Mouse (Mus musculus): ENCODE data around the gene Wdr3. TPM values are rescaled to one million over a fixed set of nuclear protein-coding genes. Genes with fewer than 3 reads are reported as not detected.

Wdr3 gene
- 47.9 and 53.0 TPM in 2 replicates for polyA plus RNA-seq (2016; fragmentation: Nextera tagmentation; extraction: Ambion mirVana)

DNA sequence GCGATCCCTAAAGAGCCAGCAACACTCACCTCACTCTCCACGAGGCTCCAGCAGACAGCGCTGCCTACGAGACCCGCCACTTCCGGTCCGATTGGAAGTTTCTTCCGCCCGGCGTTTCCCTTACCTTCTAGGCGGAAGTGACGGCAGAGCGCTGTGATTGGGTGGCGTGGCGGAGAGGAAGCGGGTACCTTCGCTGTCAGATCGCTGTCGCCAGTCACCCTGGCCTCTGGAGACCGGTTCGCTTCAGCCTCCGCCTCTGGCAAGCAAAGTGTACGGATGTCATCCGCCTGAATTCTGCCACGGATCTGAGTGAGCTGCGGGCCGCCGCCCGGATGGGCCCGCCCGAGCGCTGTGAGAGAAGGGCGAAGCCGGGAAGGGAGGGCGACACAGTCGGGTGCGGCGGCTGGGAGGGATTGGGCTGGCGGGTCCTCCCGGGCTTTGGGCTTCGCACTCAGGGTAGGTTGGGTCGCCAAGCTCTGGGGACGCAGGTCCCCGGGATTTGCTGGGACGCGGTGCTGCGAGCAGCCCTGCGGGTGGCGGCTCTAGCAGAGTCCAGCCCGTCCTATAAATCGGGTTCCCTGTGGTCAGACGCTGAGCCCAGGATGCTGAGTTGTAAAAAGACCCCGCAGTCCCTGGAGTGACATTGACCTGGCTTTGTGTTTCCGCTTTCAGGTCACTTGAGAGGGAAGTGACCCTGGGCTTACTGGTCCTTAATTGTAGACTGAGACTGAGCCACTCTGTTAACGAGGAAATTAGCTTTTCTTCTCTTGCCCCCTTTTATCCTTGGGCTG, at the start of gene Wdr3, which contains the start of gene Gdap2:
TSS of gene Wdr3 (minus strand) at position 93 of the 791 bp plus-strand sequence.
TSS of gene Gdap2 (plus strand) at position 67 of the 791 bp plus-strand sequence.
- WGBS: under 1% methylated on average over 55 of the region's 55 CpGs

DNA sequence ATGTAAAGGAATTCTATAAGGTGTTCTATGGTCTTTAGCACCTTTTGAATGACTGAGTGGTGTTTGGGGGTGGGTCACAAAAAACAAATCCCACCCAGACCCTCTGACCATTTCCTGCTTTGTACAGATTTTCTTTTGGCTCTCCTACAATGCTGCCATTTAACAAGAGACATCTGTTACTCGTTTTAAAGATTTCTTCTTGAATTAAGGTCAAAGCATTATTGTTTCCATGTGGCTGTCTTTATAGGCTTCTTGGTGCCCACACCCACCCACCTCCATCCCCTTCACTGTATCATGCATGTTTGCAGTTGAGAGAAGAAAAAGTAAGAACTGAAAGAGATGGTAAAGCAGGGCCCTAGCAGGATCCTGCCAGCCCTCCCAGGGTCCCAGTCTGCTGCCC, 44.8 kb upstream of the Wdr3 start:
- no peaks in the 10 kb centered on the region for H3K9me3 ChIP-seq
- 17% methylated on average over 1 of the region's 1 CpGs for WGBS
- no peak overlapping the region for H3K9ac ChIP-seq
- H3K27me3 ChIP-seq: no peaks in the 10 kb centered on the region
- H3K4me1 ChIP-seq: peaks cover 8% of the 10 kb centered on the region; the same call in 1 of the 2 replicates
- H3K27ac ChIP-seq: no peak overlapping the region
- no peak overlapping the region for H3K4me2 ChIP-seq (replicated peaks)
- no peak for ATAC-seq (ENCODE audit: insufficient number of reproducible peaks, insufficient read depth, low FRiP score, low TSS enrichment)
- H3K36me3 ChIP-seq: peaks cover 5% of the 10 kb centered on the region; the same call in 1 of the 2 replicates
- H3K4me3 ChIP-seq: no peak overlapping the region

More for the DNA sequence above, at the start of gene Wdr3, which contains the start of gene Gdap2:
- Histone ChIP-seq H3K27me3 (no peaks in the 10 kb centered on the region), H3K9me3 (no peaks in the 10 kb centered on the region), H3K4me3 (peak within 1 kb of the TSS; percentile 74), H3K4me2 (replicated peaks) (peak within 1 kb of the TSS; percentile 81), H3K4me1 (peaks cover 9% of the 10 kb centered on the region), H3K27ac (peak within 1 kb of the TSS; percentile 70), H3K9ac (peak within 1 kb of the TSS; percentile 82), H3K36me3 (peaks cover 14% of the 10 kb centered on the region)
- ATAC-seq (ENCODE audit: insufficient number of reproducible peaks, insufficient read depth, low FRiP score, low TSS enrichment): peak; percentile 96

DNA sequence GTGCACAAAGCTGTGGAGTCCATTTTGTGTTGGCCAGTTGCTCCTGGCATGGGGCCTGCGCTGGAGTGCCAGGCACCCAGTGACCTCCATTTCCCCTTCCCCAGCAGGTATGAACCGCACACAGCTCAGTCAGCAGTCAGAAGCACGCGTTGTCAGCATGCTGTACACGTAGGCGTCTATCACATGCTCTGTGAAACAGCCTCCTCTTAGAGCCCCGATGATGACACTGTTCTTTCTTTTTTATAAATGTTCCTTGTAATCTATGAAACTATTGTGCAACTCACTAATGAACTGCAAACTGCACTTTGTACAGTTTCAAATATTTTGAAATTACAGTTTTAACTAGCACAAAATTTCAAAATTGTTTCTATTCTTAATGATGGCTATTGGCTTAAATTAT, 39.3 kb upstream of the Wdr3 start:
- no peak overlapping the region for H3K4me3 ChIP-seq
- H3K9ac ChIP-seq: no peak overlapping the region
- no peaks in the 10 kb centered on the region for H3K4me1 ChIP-seq
- no peaks in the 10 kb centered on the region for H3K27me3 ChIP-seq
- H3K27ac ChIP-seq: no peak overlapping the region
- 93% methylated on average over 7 of the region's 7 CpGs for WGBS
- no peaks in the 10 kb centered on the region for H3K9me3 ChIP-seq
- H3K4me2 ChIP-seq (replicated peaks): no peak overlapping the region
- peaks cover 8% of the 10 kb centered on the region; the same call in 1 of the 2 replicates for H3K36me3 ChIP-seq
- ATAC-seq (ENCODE audit: insufficient number of reproducible peaks, insufficient read depth, low FRiP score, low TSS enrichment): no peak

DNA sequence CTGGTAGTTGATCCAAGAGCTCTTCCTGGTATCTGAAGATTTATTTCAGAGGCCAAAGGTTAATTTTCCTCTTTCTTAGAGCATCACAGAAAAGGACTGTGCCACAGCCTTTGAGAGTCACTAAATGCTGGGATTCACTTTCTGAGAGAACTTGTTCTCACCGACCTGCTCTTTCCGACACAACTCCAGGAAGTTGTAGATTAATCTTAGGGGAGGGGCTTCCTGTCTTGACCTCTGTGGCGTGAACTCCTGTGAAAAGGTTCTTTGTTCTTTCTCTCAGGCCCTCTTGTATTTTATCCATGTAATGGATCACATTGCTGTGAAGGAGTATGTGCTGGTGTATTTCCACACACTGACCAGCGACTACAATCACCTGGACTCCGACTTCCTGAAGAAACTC, 32.0 kb upstream of the Wdr3 start:
- WGBS: 28% methylated on average over 5 of the region's 5 CpGs

DNA sequence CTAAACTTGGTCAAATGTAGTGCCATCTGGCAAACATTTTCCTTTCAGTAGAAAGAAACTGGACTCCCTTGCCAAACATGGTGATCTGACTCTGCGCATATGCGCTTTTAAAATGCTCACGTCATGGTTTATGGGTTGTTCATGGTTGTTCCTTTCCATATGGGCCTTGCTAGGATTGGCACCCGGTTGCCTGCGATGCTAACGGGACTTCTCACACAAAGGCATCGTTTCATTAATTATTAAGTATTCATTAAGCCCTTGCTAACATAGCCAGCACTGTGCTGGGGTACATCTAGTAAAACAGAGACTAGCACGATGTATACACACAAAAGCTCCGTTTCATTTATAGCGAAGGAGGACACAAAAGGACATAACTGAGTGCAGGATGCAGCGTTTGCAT, 27.7 kb upstream of the Wdr3 start:
- no peaks in the 10 kb centered on the region for H3K27me3 ChIP-seq
- no peaks in the 10 kb centered on the region for H3K4me1 ChIP-seq
- H3K27ac ChIP-seq: no peak overlapping the region
- H3K9me3 ChIP-seq: no peaks in the 10 kb centered on the region
- H3K4me3 ChIP-seq: no peak overlapping the region
- 80% methylated on average over 11 of the region's 11 CpGs for WGBS
- peaks cover 11% of the 10 kb centered on the region; the same call in 1 of the 2 replicates for H3K36me3 ChIP-seq
- no peak overlapping the region for H3K4me2 ChIP-seq (replicated peaks)
- H3K9ac ChIP-seq: no peak overlapping the region
- no peak; the same call in 1 of the 2 replicates for ATAC-seq (ENCODE audit: insufficient number of reproducible peaks, insufficient read depth, low FRiP score, low TSS enrichment)

More for the DNA sequence above, 32.0 kb upstream of the Wdr3 start:
- H3K4me1 ChIP-seq: no peaks in the 10 kb centered on the region
- H3K4me2 ChIP-seq (replicated peaks): no peak overlapping the region
- H3K9me3 ChIP-seq: no peaks in the 10 kb centered on the region
- H3K27me3 ChIP-seq: no peaks in the 10 kb centered on the region
- ATAC-seq (ENCODE audit: insufficient number of reproducible peaks, insufficient read depth, low FRiP score, low TSS enrichment): no peak
- no peak overlapping the region for H3K4me3 ChIP-seq
- H3K27ac ChIP-seq: no peak overlapping the region
- peaks cover 11% of the 10 kb centered on the region; the same call in 1 of the 2 replicates for H3K36me3 ChIP-seq
- no peak overlapping the region for H3K9ac ChIP-seq

DNA sequence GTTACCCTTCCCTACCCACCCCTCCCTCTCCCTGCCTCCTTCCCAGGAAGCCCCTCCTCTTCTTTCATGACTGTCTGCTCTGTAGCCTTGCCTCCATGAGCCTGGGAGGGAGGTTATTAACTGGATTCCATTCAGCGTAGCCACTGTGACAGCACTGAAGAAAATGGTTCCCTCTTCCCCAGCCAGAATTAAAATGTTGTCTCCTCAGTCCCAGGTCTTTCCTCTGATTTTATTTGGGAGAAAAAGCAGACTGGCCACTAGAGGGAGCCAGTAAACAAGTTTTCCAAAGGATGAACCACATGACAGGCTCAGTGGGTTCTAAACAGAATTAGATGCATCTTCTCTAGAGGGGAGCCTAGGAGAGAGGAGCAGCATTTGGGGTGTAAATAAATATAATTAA, 27.2 kb upstream of the Wdr3 start:
- no peak overlapping the region for H3K27ac ChIP-seq
- H3K4me1 ChIP-seq: no peaks in the 10 kb centered on the region
- ATAC-seq (ENCODE audit: insufficient number of reproducible peaks, insufficient read depth, low FRiP score, low TSS enrichment): no peak
- no peaks in the 10 kb centered on the region for H3K9me3 ChIP-seq
- H3K36me3 ChIP-seq: peaks cover 9% of the 10 kb centered on the region; the same call in 1 of the 2 replicates
- no peaks in the 10 kb centered on the region for H3K27me3 ChIP-seq
- H3K9ac ChIP-seq: no peak overlapping the region
- no peak overlapping the region for H3K4me3 ChIP-seq
- WGBS: 36% methylated on average over 1 of the region's 1 CpGs
- H3K4me2 ChIP-seq (replicated peaks): no peak overlapping the region

DNA sequence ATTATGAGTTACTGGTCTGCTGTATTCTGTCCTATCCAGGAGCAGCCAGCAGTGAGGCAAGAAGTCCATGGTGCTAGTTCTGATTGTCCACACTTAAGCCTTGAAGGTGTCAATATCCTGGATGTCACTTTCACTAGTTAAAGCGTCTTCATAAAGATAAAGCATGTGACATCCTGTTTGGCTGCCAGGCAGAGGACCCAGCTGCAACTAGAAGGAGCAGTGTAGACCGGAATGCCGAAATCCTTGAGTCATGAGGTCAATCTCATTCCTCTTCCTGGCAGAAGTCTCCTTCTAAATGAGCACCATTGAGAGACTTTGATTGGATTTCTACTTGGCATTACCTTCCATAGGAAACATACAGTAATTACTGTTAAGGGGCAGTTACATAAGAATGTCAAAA, 18.3 kb upstream of the Wdr3 start:
- Histone ChIP-seq H3K4me1 (no peaks in the 10 kb centered on the region), H3K4me2 (replicated peaks) (no peak overlapping the region), H3K36me3 (peaks cover 35% of the 10 kb centered on the region), H3K9me3 (no peaks in the 10 kb centered on the region), H3K9ac (no peak overlapping the region), H3K4me3 (no peak overlapping the region), H3K27ac (no peak overlapping the region), H3K27me3 (no peaks in the 10 kb centered on the region)
- ATAC-seq (ENCODE audit: insufficient number of reproducible peaks, insufficient read depth, low FRiP score, low TSS enrichment): no peak
- 75% methylated on average over 3 of the region's 3 CpGs for WGBS

DNA sequence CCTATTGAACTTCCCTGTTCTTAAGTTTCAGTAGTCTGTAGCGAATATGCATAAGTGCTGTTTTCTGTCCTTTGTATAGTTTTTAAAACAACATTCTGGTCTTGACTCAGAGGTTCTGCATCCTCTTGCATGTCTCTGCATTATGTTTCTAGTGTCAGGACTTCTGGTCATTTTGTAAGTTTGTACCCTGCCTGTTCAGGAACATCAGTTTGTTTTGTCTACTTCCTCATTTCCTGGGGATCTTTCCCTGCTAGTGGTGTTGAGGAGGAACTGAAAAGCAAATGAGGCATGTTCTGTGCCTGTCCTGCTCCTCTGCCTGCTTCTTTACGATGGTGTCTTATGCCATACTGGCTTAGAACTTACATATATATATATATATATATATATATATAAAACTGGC, 13.8 kb upstream of the Wdr3 start:
- peaks cover 47% of the 10 kb centered on the region for H3K36me3 ChIP-seq
- H3K27ac ChIP-seq: no peak overlapping the region
- no peak overlapping the region for H3K4me2 ChIP-seq (replicated peaks)
- H3K4me1 ChIP-seq: no peaks in the 10 kb centered on the region
- H3K4me3 ChIP-seq: no peak overlapping the region
- WGBS: 83% methylated on average over 2 of the region's 2 CpGs
- H3K9ac ChIP-seq: no peak overlapping the region
- H3K9me3 ChIP-seq: no peaks in the 10 kb centered on the region
- no peak for ATAC-seq (ENCODE audit: insufficient number of reproducible peaks, insufficient read depth, low FRiP score, low TSS enrichment)
- no peaks in the 10 kb centered on the region for H3K27me3 ChIP-seq

DNA sequence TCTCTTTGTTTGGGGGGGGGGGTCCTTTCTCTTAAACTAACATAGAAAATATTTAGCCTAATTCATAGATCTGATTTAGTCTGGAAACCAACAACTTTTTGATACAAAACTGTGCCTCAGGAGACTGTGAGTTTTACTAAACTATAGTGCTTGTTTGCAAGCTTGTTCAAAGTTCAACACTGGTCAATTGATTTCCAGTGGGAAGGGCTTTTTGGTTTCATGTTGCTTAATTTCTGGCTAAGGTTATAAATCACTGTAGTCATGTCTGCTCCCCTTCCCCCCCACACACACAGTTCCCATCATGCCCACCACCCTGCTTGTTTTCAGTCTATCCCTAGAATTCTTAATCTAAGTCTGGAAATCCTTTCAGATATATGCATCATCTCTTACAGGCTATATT, 2.8 kb upstream of the Wdr3 start:
- Histone ChIP-seq H3K4me2 (replicated peaks) (no peak overlapping the region), H3K27me3 (no peaks in the 10 kb centered on the region), H3K9ac (no peak overlapping the region), H3K9me3 (no peaks in the 10 kb centered on the region), H3K4me3 (no peak overlapping the region), H3K36me3 (no peaks in the 10 kb centered on the region), H3K4me1 (peaks cover 9% of the 10 kb centered on the region), H3K27ac (no peak overlapping the region)
- ATAC-seq (ENCODE audit: insufficient number of reproducible peaks, insufficient read depth, low FRiP score, low TSS enrichment): no peak

DNA sequence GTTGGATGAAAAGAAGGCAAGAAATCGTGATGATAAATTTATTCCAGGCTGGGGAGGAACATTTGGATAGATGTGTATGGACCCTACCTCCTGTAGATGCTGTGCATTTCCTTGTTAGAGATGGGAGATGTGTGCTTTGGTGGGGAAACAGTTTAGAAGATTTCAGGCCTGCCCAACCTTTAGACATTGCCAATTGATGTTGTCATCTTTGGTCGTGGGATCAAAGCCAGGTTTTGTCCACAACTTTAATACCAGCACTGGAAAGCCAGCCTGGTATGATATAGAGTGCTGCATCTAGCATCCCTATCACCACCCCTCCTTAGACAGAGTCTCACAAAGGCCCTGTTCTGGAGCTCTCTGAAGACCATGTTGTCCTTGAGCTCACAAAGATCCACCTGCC, 1.3 kb upstream of the Wdr3 start:
- 88% methylated on average over 2 of the region's 2 CpGs for WGBS
- no peak overlapping the region; the same call in 1 of the 2 replicates for H3K4me2 ChIP-seq (replicated peaks)
- H3K9me3 ChIP-seq: no peaks in the 10 kb centered on the region
- H3K27me3 ChIP-seq: no peaks in the 10 kb centered on the region
- H3K4me3 ChIP-seq: no peak overlapping the region
- ATAC-seq (ENCODE audit: insufficient number of reproducible peaks, insufficient read depth, low FRiP score, low TSS enrichment): no peak
- H3K4me1 ChIP-seq: peaks cover 9% of the 10 kb centered on the region
- no peak overlapping the region for H3K27ac ChIP-seq
- H3K9ac ChIP-seq: no peak overlapping the region
- H3K36me3 ChIP-seq: peaks cover 11% of the 10 kb centered on the region

DNA sequence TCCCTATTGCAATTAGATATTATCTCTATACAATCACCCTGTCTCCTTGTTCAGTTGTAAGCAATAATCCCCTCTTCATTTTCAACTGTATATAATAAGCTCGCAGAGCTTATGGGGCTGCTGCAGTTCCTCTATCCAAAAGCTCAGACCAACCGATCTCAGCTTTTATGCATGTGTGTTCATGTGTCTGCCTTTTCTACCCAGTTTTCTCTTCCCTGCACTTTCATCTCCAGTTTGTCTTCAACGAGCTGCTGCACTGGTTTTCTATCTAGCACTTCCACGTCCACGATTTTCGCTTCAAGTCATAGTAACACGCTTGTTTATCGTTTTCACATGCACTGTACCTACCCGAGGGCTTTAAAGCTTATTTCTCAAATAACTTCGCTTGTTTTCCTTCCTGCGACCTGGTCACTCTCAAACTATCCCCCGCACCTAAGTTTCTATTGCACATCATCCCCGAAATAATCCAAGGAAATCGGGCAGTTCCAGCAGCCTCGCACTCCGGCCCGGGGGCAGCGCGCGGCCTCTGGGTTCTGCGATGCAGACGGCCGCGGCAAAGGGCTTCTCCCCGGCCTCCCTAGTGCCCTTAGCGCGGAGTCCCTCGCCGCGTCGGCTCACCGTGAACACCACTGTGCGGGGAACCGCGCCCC, 417 bp downstream of the Wdr3 start:
- H3K36me3 ChIP-seq: peaks cover 22% of the 10 kb centered on the region
- H3K4me3 ChIP-seq: peak overlapping the region; percentile 74
- H3K4me1 ChIP-seq: peaks cover 9% of the 10 kb centered on the region
- 0 out of 2 replicates have a peak overlapping the region, but pooled peaks have one; percentile 43 for H3K27ac ChIP-seq
- ATAC-seq (ENCODE audit: insufficient number of reproducible peaks, insufficient read depth, low FRiP score, low TSS enrichment): no peak; the same call in 1 of the 2 replicates
- peak overlapping the region; percentile 82 for H3K9ac ChIP-seq
- H3K9me3 ChIP-seq: no peaks in the 10 kb centered on the region
- H3K4me2 ChIP-seq (replicated peaks): peak overlapping the region; percentile 81
- 2% methylated on average over 35 of the region's 35 CpGs for WGBS
- H3K27me3 ChIP-seq: no peaks in the 10 kb centered on the region
